Mouse (Mus musculus) stomach, postnatal 0 days (tissue): ENCODE results near the gene Lamp3.
A peak's percentile ranks its signal among the peaks of the same experiment; 100 is the strongest.

Source experiments
- CTCF ChIP-seq: IDR thresholded peaks from 2 replicates; pipeline ENCODE4 v1.5.1; 2016; ENCODE audit warnings: antibody characterized with exemption, low read depth, mild to moderate bottlenecking, moderate library complexity
- EP300 ChIP-seq: optimal IDR thresholded peaks from 2 replicates; pipeline ENCODE3; 2016; ENCODE audit warnings: antibody characterized with exemption

GRCm38 (mm10) chr16:19720959-19721358 is 14.8 kb upstream of the Lamp3 start:
- TF ChIP-seq CTCF (peak; percentile 17; the same call in 1 of the 2 replicates), EP300 (no peak)
